Mouse (Mus musculus) liver, embryonic 13.5 days (tissue): ENCODE data around the gene Tmem88b. TPM values are rescaled to one million over a fixed set of nuclear protein-coding genes. Genes with fewer than 3 reads are reported as not detected.

Experiments
- ATAC-seq: fragments of 200-750 bp; cut with Nextera tagmentation; 2 replicates; pipeline ENCODE4 v1.8.0; 2017; ENCODE audit warnings: low read depth, mild to moderate bottlenecking, moderate number of reproducible peaks, moderate library complexity
- DNase-seq: peaks from one replicate; pipeline ENCODE4 v3.0.0; 2022
- H3K27ac ChIP-seq: fragments of 300-500 bp; sonication (generic); 2 replicates; pipeline ENCODE4 v1.5.1; 2015; ENCODE audit warnings: moderate library complexity, mild to moderate bottlenecking, inconsistent platforms
- H3K27me3 ChIP-seq: fragments of 300-500 bp; sonication (generic); 2 replicates; pipeline ENCODE4 v1.6.1; 2015; ENCODE audit warnings: mild to moderate bottlenecking, inconsistent platforms
- H3K36me3 ChIP-seq: fragments of 300-500 bp; sonication (generic); 2 replicates; pipeline ENCODE4 v1.6.1; 2015; ENCODE audit warnings: mild to moderate bottlenecking, inconsistent platforms
- H3K4me1 ChIP-seq: fragments of 300-500 bp; sonication (generic); replicated peaks from 2 replicates; pipeline ENCODE4 v1.6.1; 2015; ENCODE audit warnings: inconsistent platforms
- H3K4me2 ChIP-seq: fragments of 300-500 bp; sonication (generic); 2 replicates; pipeline ENCODE4 v1.6.1; 2015; ENCODE audit warnings: inconsistent platforms, mild to moderate bottlenecking, moderate library complexity
- H3K4me3 ChIP-seq: fragments of 300-500 bp; sonication (generic); replicated peaks from 2 replicates; pipeline ENCODE4 v1.5.1; 2015; ENCODE audit warnings: mild to moderate bottlenecking, inconsistent platforms
- H3K9ac ChIP-seq: fragments of 300-500 bp; sonication (generic); 2 replicates; pipeline ENCODE4 v1.6.1; 2015; ENCODE audit warnings: mild to moderate bottlenecking, inconsistent platforms
- H3K9me3 ChIP-seq: fragments of 300-500 bp; sonication (generic); replicated peaks from 2 replicates; pipeline ENCODE4 v1.6.1; 2016; ENCODE audit warnings: inconsistent platforms
- WGBS: fragments of 180-500 bp; shearing (Covaris S2); methylation state at CpG from one replicate; pipeline ENCODE4 v1.1.7; 2015; ENCODE audit not compliant: insufficient replicate concordance; 5-methylcytosine and 5-hydroxymethylcytosine counted together
- polyA plus RNA-seq: library from polyadenylated mRNA; unstranded; fragments of >200 nt; fragmentation: Nextera tagmentation; extraction: Ambion mirVana; gene quantifications from 2 replicates; pipeline ENCODE4 v1.2.1, GENCODE M21; 2015

Tmem88b gene
- 0.08 and 0.14 TPM in 2 replicates for polyA plus RNA-seq

GRCm38 (mm10) chr4:155785819-155786218 lies at the start of gene Tmem88b:
TSS of gene Tmem88b (minus strand) at chr4:155785874.
- no peak for DNase-seq
- Histone ChIP-seq H3K4me2 (peak within 1 kb of the TSS; percentile 86), H3K4me1 (peaks cover 49% of the 10 kb centered on the region), H3K27ac (no peak within 1 kb of the TSS; the same call in 1 of the 2 replicates), H3K27me3 (peaks cover 24% of the 10 kb centered on the region), H3K9ac (peak within 1 kb of the TSS; percentile 75; the same call in 1 of the 2 replicates), H3K9me3 (no peaks in the 10 kb centered on the region), H3K36me3 (no peaks in the 10 kb centered on the region), H3K4me3 (peak within 1 kb of the TSS; percentile 64; the same call in 1 of the 2 replicates)
- ATAC-seq = no peak
- 57% methylated on average over 5 of the region's 5 CpGs for WGBS

GRCm38 (mm10) chr4:155833836-155834235 lies 48.2 kb upstream of the Tmem88b start:
- ATAC-seq (no peak), DNase-seq (peak; percentile 60)
- 46% methylated on average over 2 of the region's 2 CpGs for WGBS
- Histone ChIP-seq H3K4me2 (peak overlapping the region; percentile 92; the same call in 1 of the 2 replicates), H3K4me1 (peaks cover 46% of the 10 kb centered on the region), H3K27ac (peak overlapping the region; percentile 34; the same call in 1 of the 2 replicates), H3K4me3 (no peak overlapping the region), H3K27me3 (0 out of 2 replicates have a peak, but pooled peaks cover 3% of the 10 kb centered on the region), H3K9ac (peak overlapping the region; percentile 5; the same call in 1 of the 2 replicates), H3K9me3 (no peaks in the 10 kb centered on the region), H3K36me3 (peaks cover 13% of the 10 kb centered on the region)

GRCm38 (mm10) chr4:155833234-155833633 lies 47.6 kb upstream of the Tmem88b start:
- Histone ChIP-seq H3K9ac (0 out of 2 replicates have a peak overlapping the region, but pooled peaks have one; percentile 94), H3K4me2 (peak overlapping the region; percentile 92), H3K4me1 (peaks cover 40% of the 10 kb centered on the region), H3K9me3 (no peaks in the 10 kb centered on the region), H3K4me3 (peak overlapping the region; percentile 94; the same call in 1 of the 2 replicates), H3K36me3 (peaks cover 17% of the 10 kb centered on the region), H3K27ac (peak overlapping the region; percentile 34), H3K27me3 (0 out of 2 replicates have a peak, but pooled peaks cover 3% of the 10 kb centered on the region)
- DNase-seq = no peak
- 80% methylated on average over 4 of the region's 4 CpGs for WGBS
- ATAC-seq = no peak

GRCm38 (mm10) chr4:155832321-155832720 lies 46.6 kb upstream of the Tmem88b start:
- ATAC-seq (no peak), DNase-seq (no peak)
- H3K4me1 ChIP-seq = peaks cover 32% of the 10 kb centered on the region
- H3K9me3 ChIP-seq = no peaks in the 10 kb centered on the region
- H3K36me3 ChIP-seq = peaks cover 26% of the 10 kb centered on the region
- peak overlapping the region; percentile 94 for H3K4me3 ChIP-seq
- peak overlapping the region; percentile 94 for H3K9ac ChIP-seq
- no peaks in the 10 kb centered on the region for H3K27me3 ChIP-seq
- H3K4me2 ChIP-seq = peak overlapping the region; percentile 92
- H3K27ac ChIP-seq = peak overlapping the region; percentile 89
- WGBS = 49% methylated on average over 10 of the region's 10 CpGs

- Histone ChIP-seq H3K9me3 (no peaks in the 10 kb centered on the region), H3K4me1 (peaks cover 32% of the 10 kb centered on the region), H3K36me3 (peaks cover 31% of the 10 kb centered on the region), H3K4me2 (peak overlapping the region; percentile 92), H3K4me3 (peak overlapping the region; percentile 94), H3K9ac (peak overlapping the region; percentile 94), H3K27me3 (no peaks in the 10 kb centered on the region), H3K27ac (peak overlapping the region; percentile 89)
- under 1% methylated on average over 25 of the region's 25 CpGs for WGBS
- no peak for DNase-seq
- peak; percentile 11 for ATAC-seq
These were observed 46.2 kb upstream of the Tmem88b start for GRCm38 (mm10) chr4:155831831-155832230.

- Histone ChIP-seq H3K27ac (peak within 1 kb of the TSS; percentile 89), H3K4me1 (peaks cover 32% of the 10 kb centered on the region), H3K9ac (peak within 1 kb of the TSS; percentile 94), H3K4me3 (peak within 1 kb of the TSS; percentile 94), H3K4me2 (peak within 1 kb of the TSS; percentile 92), H3K27me3 (no peaks in the 10 kb centered on the region), H3K36me3 (peaks cover 36% of the 10 kb centered on the region), H3K9me3 (no peaks in the 10 kb centered on the region)
- DNase-seq (peak; percentile 95), ATAC-seq (peak; percentile 96)
- WGBS = under 1% methylated on average over 49 of the region's 49 CpGs
These were observed 45.6 kb upstream of the Tmem88b start, which contains the start of gene Aurkaip1 for GRCm38 (mm10) chr4:155831205-155831766. TSS of gene Aurkaip1 (plus strand) at chr4:155831272.

GRCm38 (mm10) chr4:155830596-155830995 lies 44.9 kb upstream of the Tmem88b start:
- DNase-seq = no peak
- Histone ChIP-seq H3K4me3 (peak overlapping the region; percentile 94), H3K36me3 (peaks cover 40% of the 10 kb centered on the region), H3K4me2 (peak overlapping the region; percentile 92), H3K9ac (peak overlapping the region; percentile 62), H3K9me3 (no peaks in the 10 kb centered on the region), H3K4me1 (peaks cover 32% of the 10 kb centered on the region), H3K27me3 (no peaks in the 10 kb centered on the region), H3K27ac (peak overlapping the region; percentile 89)
- ATAC-seq = no peak
- 50% methylated on average over 8 of the region's 8 CpGs for WGBS

GRCm38 (mm10) chr4:155829866-155830265 lies 44.2 kb upstream of the Tmem88b start:
- Histone ChIP-seq H3K9me3 (no peaks in the 10 kb centered on the region), H3K4me2 (no peak overlapping the region), H3K36me3 (peaks cover 47% of the 10 kb centered on the region), H3K4me3 (no peak overlapping the region), H3K27me3 (no peaks in the 10 kb centered on the region), H3K27ac (peak overlapping the region; percentile 9; the same call in 1 of the 2 replicates), H3K4me1 (peaks cover 32% of the 10 kb centered on the region), H3K9ac (no peak overlapping the region)
- ATAC-seq (no peak), DNase-seq (no peak)
- 86% methylated on average over 4 of the region's 4 CpGs for WGBS

- no peak overlapping the region for H3K4me3 ChIP-seq
- no peak overlapping the region for H3K27ac ChIP-seq
- 94% methylated on average over 16 of the region's 16 CpGs for WGBS
- H3K4me2 ChIP-seq = no peak overlapping the region
- no peaks in the 10 kb centered on the region for H3K4me1 ChIP-seq
- DNase-seq (no peak), ATAC-seq (no peak)
- no peaks in the 10 kb centered on the region for H3K9me3 ChIP-seq
- H3K9ac ChIP-seq = no peak overlapping the region
- H3K36me3 ChIP-seq = peaks cover 95% of the 10 kb centered on the region
- H3K27me3 ChIP-seq = no peaks in the 10 kb centered on the region
These were observed 37.8 kb upstream of the Tmem88b start for GRCm38 (mm10) chr4:155823443-155823842.

GRCm38 (mm10) chr4:155821025-155821424 lies 35.4 kb upstream of the Tmem88b start:
- Histone ChIP-seq H3K9ac (no peak overlapping the region), H3K27me3 (no peaks in the 10 kb centered on the region), H3K4me1 (no peaks in the 10 kb centered on the region), H3K27ac (no peak overlapping the region), H3K4me3 (no peak overlapping the region), H3K4me2 (no peak overlapping the region), H3K36me3 (peaks cover 96% of the 10 kb centered on the region), H3K9me3 (no peaks in the 10 kb centered on the region)
- DNase-seq (peak; percentile 20), ATAC-seq (no peak)
- WGBS = 77% methylated on average over 7 of the region's 7 CpGs

- Histone ChIP-seq H3K36me3 (peaks cover 88% of the 10 kb centered on the region), H3K27ac (no peak overlapping the region), H3K27me3 (no peaks in the 10 kb centered on the region), H3K4me2 (no peak overlapping the region), H3K4me3 (no peak overlapping the region), H3K9me3 (no peaks in the 10 kb centered on the region), H3K9ac (no peak overlapping the region), H3K4me1 (peaks cover 24% of the 10 kb centered on the region)
- ATAC-seq (no peak), DNase-seq (no peak)
- 79% methylated on average over 4 of the region's 4 CpGs for WGBS
These were observed 31.9 kb upstream of the Tmem88b start for GRCm38 (mm10) chr4:155817533-155817932.
